Mouse (Mus musculus) heart, embryonic 14.5 days (tissue): ENCODE data around the gene Radil. TPM values are rescaled to one million over a fixed set of nuclear protein-coding genes. Genes with fewer than 3 reads are reported as not detected.

Experiments used
- ATAC-seq: fragments of 200-750 bp; cut with Nextera tagmentation; 2 replicates; pipeline ENCODE4 v1.8.0; 2017; ENCODE audit warnings: low read depth, moderate TSS enrichment; ENCODE audit not compliant: insufficient number of reproducible peaks, insufficient read depth, low FRiP score
- H3K27ac ChIP-seq, 2 experiments: fragments of 200-500 bp in 1 of 2; fragments of 300-500 bp in 1 of 2; sonication (generic) in 1 of 2; replicated peaks in 1 of 2; 2 replicates each; pipeline ENCODE4 v1.5.1; 2012 to 2014; ENCODE audit warnings: low read depth in 2 of 2, low read length in 2 of 2, control low read depth in 1 of 2, mild to moderate bottlenecking in 1 of 2, mixed read lengths in 1 of 2; ENCODE audit not compliant: control insufficient read depth in 1 of 2, insufficient read depth in 1 of 2
- H3K27me3 ChIP-seq: fragments of 300-500 bp; sonication (generic); 2 replicates; pipeline ENCODE4 v1.6.1; 2014; ENCODE audit warnings: mild to moderate bottlenecking, low read length, control low read depth; ENCODE audit not compliant: control insufficient read depth, insufficient read depth
- H3K36me3 ChIP-seq: fragments of 300-500 bp; sonication (generic); 2 replicates; pipeline ENCODE4 v1.6.1; 2014; ENCODE audit warnings: mild to moderate bottlenecking, control low read depth, low read length, mixed read lengths; ENCODE audit not compliant: control insufficient read depth, insufficient read depth
- H3K4me1 ChIP-seq, 2 experiments: fragments of 200-500 bp in 1 of 2; fragments of 300-500 bp in 1 of 2; sonication (generic) in 1 of 2; 2 replicates each; pipeline ENCODE4 v1.6.1; 2012 to 2014; ENCODE audit warnings: low read length in 2 of 2, control low read depth in 1 of 2, mixed read lengths in 1 of 2; ENCODE audit not compliant: control insufficient read depth in 2 of 2, insufficient read depth in 2 of 2
- H3K4me2 ChIP-seq: fragments of 300-500 bp; sonication (generic); 2 replicates; pipeline ENCODE4 v1.6.1; 2014; ENCODE audit warnings: mild to moderate bottlenecking, low read length
- H3K4me3 ChIP-seq, 2 experiments: fragments of 200-500 bp in 1 of 2; fragments of 300-500 bp in 1 of 2; sonication (generic) in 1 of 2; 2 replicates each; pipeline ENCODE4 v1.5.1; 2012 to 2014; ENCODE audit warnings: low read length in 2 of 2, mild to moderate bottlenecking in 2 of 2, control low read depth in 1 of 2, low read depth in 1 of 2, moderate library complexity in 1 of 2; ENCODE audit not compliant: control insufficient read depth in 1 of 2, insufficient read depth in 1 of 2
- H3K9ac ChIP-seq: fragments of 300-500 bp; sonication (generic); 2 replicates; pipeline ENCODE4 v1.6.1; 2014; ENCODE audit warnings: mild to moderate bottlenecking, low read length
- H3K9me3 ChIP-seq: fragments of 300-500 bp; sonication (generic); 2 replicates; pipeline ENCODE4 v1.6.1; 2016; ENCODE audit warnings: low read length, control low read depth; ENCODE audit not compliant: control insufficient read depth
- WGBS: fragments of 180-500 bp; shearing (Covaris S2); extraction: QIAGEN DNeasy Blood & Tissue Kit; methylation state at CpG from one replicate; pipeline ENCODE4 v1.1.7; 2014; 5-methylcytosine and 5-hydroxymethylcytosine counted together
- polyA plus RNA-seq: library from polyadenylated mRNA; unstranded; fragments of >200 nt; fragmentation: Nextera tagmentation; extraction: Ambion mirVana; gene quantifications from 2 replicates; pipeline ENCODE4 v1.2.1, GENCODE M21; 2014

The Radil gene
- polyA plus RNA-seq, 1 experiment from 2014 or later = 12.1 TPM

GRCm38 (mm10) chr5:142443514-142443913 is 107.4 kb downstream of the Radil start:
- no peak for ATAC-seq
- Histone ChIP-seq H3K4me2 (no peak overlapping the region), H3K4me1 (peaks cover 27 to 59% of the 10 kb centered on the region in 2 experiments), H3K27me3 (no peaks in the 10 kb centered on the region), H3K36me3 (no peaks in the 10 kb centered on the region; the same call in 1 of the 2 replicates), H3K4me3 (no peak overlapping the region), H3K27ac (no peak overlapping the region), H3K9me3 (no peaks in the 10 kb centered on the region), H3K9ac (no peak overlapping the region)
- WGBS = 69% methylated on average over 15 of the region's 15 CpGs

- Histone ChIP-seq H3K36me3 (no peaks in the 10 kb centered on the region), H3K4me2 (no peak overlapping the region), H3K27me3 (no peaks in the 10 kb centered on the region), H3K9ac (no peak overlapping the region; the same call in 1 of the 2 replicates), H3K4me1 (peaks cover 27 to 54% of the 10 kb centered on the region in 2 experiments), H3K9me3 (no peaks in the 10 kb centered on the region), H3K4me3 (no peak overlapping the region), H3K27ac (no peak overlapping the region)
- WGBS = 79% methylated on average over 7 of the region's 7 CpGs
- no peak for ATAC-seq
Observed at GRCm38 (mm10) chr5:142442045-142442440, 108.9 kb downstream of the Radil start.

- Histone ChIP-seq H3K27me3 (no peaks in the 10 kb centered on the region), H3K9me3 (no peaks in the 10 kb centered on the region), H3K9ac (peak overlapping the region; percentile 66), H3K36me3 (peaks cover 4% of the 10 kb centered on the region), H3K4me2 (peak overlapping the region; percentile 79), H3K27ac (peak overlapping the region; percentile 79 to 92), H3K4me1 (peaks cover 27 to 54% of the 10 kb centered on the region in 2 experiments), H3K4me3 (peak overlapping the region; percentile 39 to 43; a peak in 3 of 4 replicates)
- ATAC-seq = no peak
- WGBS = 58% methylated on average over 22 of the region's 22 CpGs
Observed at GRCm38 (mm10) chr5:142441332-142442044, 109.4 kb downstream of the Radil start.

GRCm38 (mm10) chr5:142440451-142441147 is 110.3 kb downstream of the Radil start:
- Histone ChIP-seq H3K4me2 (peak overlapping the region; percentile 79), H3K27me3 (no peaks in the 10 kb centered on the region), H3K4me1 (peaks cover 24 to 46% of the 10 kb centered on the region in 2 experiments), H3K9me3 (no peaks in the 10 kb centered on the region), H3K9ac (peak overlapping the region; percentile 69), H3K27ac (peak overlapping the region; percentile 83 to 92), H3K36me3 (peaks cover 13% of the 10 kb centered on the region), H3K4me3 (peak overlapping the region; percentile 39 to 43)
- ATAC-seq = peak; percentile 90
- WGBS = under 1% methylated on average over 19 of the region's 19 CpGs

- peak; percentile 24; the same call in 1 of the 2 replicates for ATAC-seq
- Histone ChIP-seq H3K4me1 (peaks cover 20 to 40% of the 10 kb centered on the region in 2 experiments), H3K4me2 (peak overlapping the region; percentile 79), H3K9ac (peak overlapping the region; percentile 69), H3K36me3 (peaks cover 19% of the 10 kb centered on the region), H3K27ac (peak overlapping the region; percentile 83 to 92), H3K4me3 (peak overlapping the region; percentile 35 to 43), H3K27me3 (no peaks in the 10 kb centered on the region), H3K9me3 (no peaks in the 10 kb centered on the region)
- 6% methylated on average over 12 of the region's 12 CpGs for WGBS
Observed at GRCm38 (mm10) chr5:142439911-142440432, 110.9 kb downstream of the Radil start.

- H3K27ac ChIP-seq = no peak overlapping the region
Observed at GRCm38 (mm10) chr5:142438380-142438938, 112.4 kb downstream of the Radil start.

GRCm38 (mm10) chr5:142435736-142436135 is 115.2 kb downstream of the Radil start:
- 96% methylated on average over 15 of the region's 15 CpGs for WGBS
- peaks cover 12 to 37% of the 10 kb centered on the region in 2 experiments for H3K4me1 ChIP-seq
- H3K27ac ChIP-seq = no peak overlapping the region
- no peak overlapping the region for H3K4me3 ChIP-seq
- H3K9me3 ChIP-seq = no peaks in the 10 kb centered on the region
- ATAC-seq = no peak
- H3K36me3 ChIP-seq = peaks cover 27% of the 10 kb centered on the region
- no peak overlapping the region for H3K9ac ChIP-seq
- H3K27me3 ChIP-seq = no peaks in the 10 kb centered on the region
- H3K4me2 ChIP-seq = no peak overlapping the region

More at GRCm38 (mm10) chr5:142438380-142438938, 112.4 kb downstream of the Radil start:
- H3K4me1 ChIP-seq = peaks cover 17 to 33% of the 10 kb centered on the region in 2 experiments
- no peaks in the 10 kb centered on the region for H3K27me3 ChIP-seq
- peaks cover 27% of the 10 kb centered on the region for H3K36me3 ChIP-seq
- H3K9me3 ChIP-seq = no peaks in the 10 kb centered on the region
- H3K9ac ChIP-seq = no peak overlapping the region
- WGBS = 73% methylated on average over 16 of the region's 16 CpGs
- no peak overlapping the region for H3K4me2 ChIP-seq
- ATAC-seq = no peak
- no peak overlapping the region for H3K4me3 ChIP-seq
